Mouse (Mus musculus): ENCODE measurements around the gene Pdzd2.

DNA sequence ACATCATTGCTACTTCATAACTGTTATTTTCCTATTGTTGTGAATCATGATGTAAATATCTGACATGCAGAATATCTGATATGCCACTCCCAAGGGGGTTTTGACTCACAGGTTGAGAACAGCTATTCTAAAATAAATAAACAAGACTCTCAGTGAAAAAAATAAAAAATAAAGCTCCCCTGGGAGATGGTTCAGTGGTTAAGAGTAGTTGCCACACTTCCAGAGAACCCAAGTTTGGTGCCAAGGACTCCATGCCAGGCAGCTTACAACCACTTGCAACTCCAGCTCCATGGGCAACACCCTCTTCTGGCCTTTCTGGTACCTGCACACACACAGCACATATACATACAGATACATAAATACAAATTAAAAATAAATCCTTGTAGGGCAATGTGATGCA, 157.3 kb downstream of the Pdzd2 start:
- TF ChIP-seq CTCF (IDR thresholded peaks at IDR 0.05; ENCODE audit: low read depth), result no peak
- no peak for TF ChIP-seq EP300 (IDR thresholded peaks at IDR 0.05; ENCODE audit: low read depth)
